Mouse (Mus musculus): ENCODE results near the gene Neurod2. TPM values are rescaled to one million over a fixed set of nuclear protein-coding genes. Genes with fewer than 3 reads are reported as not detected.

Gene Neurod2
- total RNA-seq, 1 experiment, result not detected

DNA sequence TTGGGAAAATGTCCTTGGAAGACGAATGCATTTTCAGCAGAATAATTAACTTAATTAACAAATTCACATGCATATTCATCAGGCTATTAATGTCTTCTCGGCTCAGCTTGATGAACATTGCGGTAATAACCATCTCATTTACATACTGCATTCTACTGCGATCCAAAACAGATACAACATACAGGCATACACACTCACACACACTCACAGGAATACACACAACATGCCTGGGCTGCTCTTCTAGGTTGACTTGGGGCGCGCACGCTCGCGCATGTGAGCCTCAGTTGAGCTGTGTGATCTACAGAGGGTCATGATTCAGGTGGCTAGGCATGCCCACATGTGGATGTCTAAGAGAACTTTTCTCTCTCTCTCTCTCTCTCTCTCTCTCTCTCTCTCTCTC, 45.7 kb downstream of the Neurod2 start:
- no peak overlapping the region for H3K9ac ChIP-seq (ENCODE audit: insufficient read depth, low read depth, low read length, poor library complexity, severe bottlenecking)
- H3K9me3 ChIP-seq (ENCODE audit: control insufficient read depth, insufficient read depth, low read depth, low read length), result no peaks in the 10 kb centered on the region
- no peak overlapping the region; a peak in 1 of 4 replicates for H3K4me3 ChIP-seq (ENCODE audit: insufficient read depth in 1 of 2, low read depth in 1 of 2, low read length in 2 of 2, poor library complexity in 1 of 2, severe bottlenecking in 1 of 2)
- in situ Hi-C loops (cut with MboI; ENCODE audit: low sequenced_read_pairs in 2 of 2, unreplicated experiment in 2 of 2), result no loop called here
- TF ChIP-seq HCFC1 (IDR thresholded peaks at IDR 0.05; ENCODE audit: borderline replicate concordance, insufficient read depth, low read length), result no peak
- TF ChIP-seq CHD2 (IDR thresholded peaks at IDR 0.05; ENCODE audit: low read depth, low read length), result no peak
- TF ChIP-seq ZC3H11A (IDR thresholded peaks at IDR 0.05; ENCODE audit: borderline replicate concordance, low read depth, low read length), result no peak
- TF ChIP-seq MAFK (IDR thresholded peaks at IDR 0.05; ENCODE audit: insufficient read depth, low read depth, low read length), result no peak
- no peak for TF ChIP-seq ZNF384 (IDR thresholded peaks at IDR 0.05; ENCODE audit: low read depth, low read length)
- H3K36me3 ChIP-seq (ENCODE audit: control insufficient read depth, insufficient read depth, low read length, poor library complexity, severe bottlenecking), result peaks cover 2% of the 10 kb centered on the region; the same call in 1 of the 2 replicates
- H3K4me1 ChIP-seq (ENCODE audit: control insufficient read depth in 2 of 2, insufficient read depth in 2 of 2, low read length in 2 of 2, poor library complexity in 1 of 2), result peaks cover 2 to 3% of the 10 kb centered on the region in 2 experiments; a peak in 2 of 4 replicates
- no peak for DNase-seq (ENCODE audit: low read depth, low spot score)
- no peak overlapping the region for H3K27ac ChIP-seq (ENCODE audit: insufficient read depth, low read depth, low read length, poor library complexity, severe bottlenecking)

Other genes starting within 250 kb of the Neurod2 start
- gene Fbxl20, start 179.2 kb downstream of the Neurod2 start, total RNA-seq (2012; rRNA removed), result 9.7 and 15.0 TPM in 2 replicates
- gene Med1, start 136.4 kb downstream of the Neurod2 start, total RNA-seq (2012; rRNA removed), result 23.5 and 27.9 TPM in 2 replicates
- 63.3 and 68.8 TPM in 2 replicates for gene Cdk12, start 126.6 kb downstream of the Neurod2 start, total RNA-seq (2012; rRNA removed)
- 0.22 and 0.79 TPM in 2 replicates for gene Ppp1r1b, start 18.8 kb upstream of the Neurod2 start, total RNA-seq (2012; rRNA removed)
- gene Stard3, start 28.7 kb upstream of the Neurod2 start, total RNA-seq (2012; rRNA removed), result 40.2 and 59.8 TPM in 2 replicates
- 0.26 and 0.45 TPM in 2 replicates for gene Tcap, start 54.2 kb upstream of the Neurod2 start, total RNA-seq (2012; rRNA removed)
- 0.36 TPM in 1 of 2 replicates, not detected in the other for gene Pnmt, start 56.8 kb upstream of the Neurod2 start, total RNA-seq (2012; rRNA removed)
- gene Pgap3, start 70.8 kb upstream of the Neurod2 start, total RNA-seq (2012; rRNA removed), result 7.4 and 10.2 TPM in 2 replicates
- 13.2 and 24.4 TPM in 2 replicates for gene Erbb2, start 82.8 kb upstream of the Neurod2 start, total RNA-seq (2012; rRNA removed)
- gene Mien1, start 109.3 kb upstream of the Neurod2 start, total RNA-seq (2012; rRNA removed), result 34.6 and 52.5 TPM in 2 replicates
- gene Grb7, start 116.7 kb upstream of the Neurod2 start, total RNA-seq (2012; rRNA removed), result 12.1 and 18.9 TPM in 2 replicates
- 0.16 and 0.58 TPM in 2 replicates for gene Ikzf3, start 216.4 kb upstream of the Neurod2 start, total RNA-seq (2012; rRNA removed)
- gene Zpbp2, start 221.4 kb upstream of the Neurod2 start, total RNA-seq (2012; rRNA removed), result 0.22 and 0.63 TPM in 2 replicates